Mouse (Mus musculus) right cerebral cortex, adult 18-20 months (tissue): ENCODE results near the gene Kif26a.

ENCODE experiments used
- DNase-seq: peaks from one replicate; pipeline ENCODE4 v3.0.0; 2022; ENCODE audit warnings: mixed read lengths

The Kif26a gene

GRCm38 (mm10) chr12:112170671-112171574, 24.9 kb downstream of the Kif26a start:
- DNase-seq, result no peak

DNA sequence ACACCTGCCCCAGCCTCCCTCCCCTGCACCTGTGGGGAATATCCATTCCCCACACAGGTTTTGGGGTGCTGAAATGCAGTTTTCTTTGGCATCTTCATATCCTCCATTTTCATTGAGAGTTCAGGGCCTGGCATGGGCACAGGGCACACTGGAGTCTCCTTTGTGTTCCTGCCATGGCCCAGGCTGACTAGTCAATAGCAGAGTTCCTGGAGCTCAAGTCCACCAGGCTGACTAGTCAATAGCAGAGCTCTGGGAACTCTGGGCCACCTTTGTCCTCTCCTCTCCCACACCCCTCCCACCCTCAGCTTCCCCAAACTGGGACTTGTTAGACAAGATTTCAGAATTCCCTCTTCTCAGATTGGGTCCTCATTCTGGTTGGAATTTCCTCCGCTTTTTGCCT, 25.6 kb downstream of the Kif26a start:
- no peak for DNase-seq

GRCm38 (mm10) chr12:112172214-112172613, 26.2 kb downstream of the Kif26a start:
- no peak for DNase-seq

DNA sequence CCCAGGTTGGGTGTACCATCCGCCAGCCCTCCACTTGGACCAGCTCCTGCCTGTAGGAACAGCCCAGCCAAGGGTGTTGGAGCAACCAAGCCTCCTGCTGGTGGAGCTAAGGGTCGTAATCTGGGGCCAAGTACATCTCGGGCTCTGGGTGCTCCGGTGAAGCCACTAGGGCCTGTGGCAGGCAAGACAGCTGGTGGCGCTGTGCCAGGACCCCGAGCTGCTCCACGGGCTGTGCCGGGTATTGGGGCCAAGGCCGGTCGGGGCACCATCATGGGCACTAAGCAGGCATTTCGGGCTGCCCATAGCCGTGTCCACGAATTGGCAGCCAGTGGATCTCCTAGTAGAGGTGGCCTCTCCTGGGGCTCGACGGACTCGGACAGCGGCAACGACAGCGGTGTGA, 31.7 kb downstream of the Kif26a start:
- no peak for DNase-seq

- no peak for DNase-seq
Measured at GRCm38 (mm10) chr12:112179687-112180086, 33.7 kb downstream of the Kif26a start.

- no peak for DNase-seq
Measured at GRCm38 (mm10) chr12:112181921-112182608, 36.1 kb downstream of the Kif26a start.

DNA sequence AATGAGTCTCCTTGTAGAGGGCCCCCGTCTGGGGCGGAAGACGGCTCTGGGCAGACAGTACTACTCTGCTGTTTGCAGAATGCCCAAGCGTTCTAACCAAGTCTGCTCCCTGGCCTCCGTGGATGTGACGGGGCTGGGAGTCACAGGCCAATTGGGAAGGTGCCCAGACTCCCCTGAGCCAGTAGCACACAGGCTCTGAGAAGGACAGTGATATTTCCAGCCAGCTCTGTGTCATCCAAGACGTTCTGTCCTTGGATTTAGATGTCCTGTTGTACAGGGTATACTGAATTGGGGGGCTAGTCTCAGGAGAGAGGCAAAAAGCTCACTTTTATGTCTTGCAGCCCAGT, 36.6 kb downstream of the Kif26a start:
- DNase-seq, result no peak

DNA sequence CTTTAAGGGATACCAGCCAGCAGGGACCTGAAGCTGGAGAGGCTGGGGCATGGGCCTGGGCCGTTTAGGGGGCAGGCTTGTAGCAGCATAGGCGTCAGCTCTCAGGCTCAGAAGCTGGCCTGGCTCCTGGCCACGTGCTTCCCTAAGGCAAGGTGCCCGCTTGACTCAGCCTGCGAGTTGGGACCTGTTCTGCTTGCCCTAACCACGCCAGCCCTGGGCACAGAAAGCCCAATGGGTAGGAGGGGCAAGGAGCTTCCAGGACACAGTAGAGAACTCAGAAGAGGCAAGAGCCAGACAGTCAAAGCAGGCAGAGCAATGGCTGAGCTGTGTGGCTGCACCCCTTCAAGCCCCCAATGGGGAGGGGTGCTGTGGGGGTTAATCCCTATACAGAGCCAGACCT, 37.7 kb downstream of the Kif26a start:
- no peak for DNase-seq

GRCm38 (mm10) chr12:112184390-112184789, 38.4 kb downstream of the Kif26a start:
- no peak for DNase-seq

GRCm38 (mm10) chr12:112186899-112187298, 40.9 kb downstream of the Kif26a start:
- no peak for DNase-seq

DNA sequence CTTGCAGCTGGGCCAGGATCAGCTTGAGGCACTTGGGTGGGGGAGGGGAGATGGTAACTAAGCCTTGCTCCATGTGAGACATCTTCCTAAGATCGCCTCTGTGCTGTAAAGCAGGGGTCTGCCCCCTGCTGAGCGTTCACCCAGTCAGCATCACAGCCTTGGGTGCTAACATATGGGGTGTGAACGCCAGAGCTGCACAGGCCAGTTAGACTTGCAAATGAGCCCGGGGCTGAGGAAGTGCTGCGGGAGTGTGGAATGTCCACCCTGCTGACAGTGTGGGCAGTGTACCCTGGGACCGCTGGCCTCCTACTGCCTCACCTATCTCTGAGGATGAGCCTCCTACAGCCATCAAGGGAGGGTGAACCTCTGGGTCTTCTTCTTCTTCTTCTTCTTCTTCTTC, 45.7 kb downstream of the Kif26a start:
- DNase-seq, result peak; percentile 49

DNA sequence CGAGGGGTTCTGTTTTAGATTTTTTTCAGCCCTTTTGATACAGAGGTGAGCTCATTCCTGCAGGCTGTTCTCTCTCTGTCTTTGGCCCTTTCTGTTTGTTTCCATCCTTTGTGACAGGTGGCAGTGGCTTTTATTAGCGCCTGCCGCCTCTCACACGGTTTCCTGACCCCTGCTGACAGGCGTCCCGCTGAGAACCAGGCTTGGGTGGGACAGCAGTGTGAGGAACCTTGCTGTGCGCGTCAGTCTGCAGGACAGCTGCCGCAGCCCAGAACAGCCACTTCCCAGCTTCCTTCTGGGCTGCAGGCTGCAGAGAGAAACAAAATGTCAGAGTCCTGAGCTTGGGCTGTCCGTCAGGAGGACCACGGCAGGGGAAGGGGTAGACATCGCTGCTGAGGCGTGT, 49.0 kb downstream of the Kif26a start:
- DNase-seq, result no peak

GRCm38 (mm10) chr12:112196562-112196961, 50.6 kb downstream of the Kif26a start:
- DNase-seq, result no peak

DNA sequence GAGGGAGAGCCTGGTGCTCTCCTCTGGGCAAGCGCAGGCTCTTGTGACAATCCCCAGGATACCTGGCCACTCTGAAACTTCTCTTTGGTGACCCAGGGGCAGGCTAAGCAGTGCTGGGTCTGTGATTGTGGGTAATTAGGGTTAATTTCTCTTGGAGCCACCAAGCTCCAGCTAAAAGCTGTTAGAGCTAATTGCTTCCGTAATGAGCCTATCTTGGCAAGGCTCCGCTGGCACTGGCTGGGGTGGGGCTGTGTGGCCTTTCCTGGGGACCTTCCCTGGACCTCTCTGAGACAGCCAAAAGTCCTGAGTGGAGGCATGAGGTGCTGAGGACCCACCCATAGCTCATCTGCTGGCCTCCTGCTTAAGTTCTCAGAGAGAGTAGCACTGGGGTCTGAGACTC, 53.4 kb downstream of the Kif26a start:
- DNase-seq, result no peak

DNA sequence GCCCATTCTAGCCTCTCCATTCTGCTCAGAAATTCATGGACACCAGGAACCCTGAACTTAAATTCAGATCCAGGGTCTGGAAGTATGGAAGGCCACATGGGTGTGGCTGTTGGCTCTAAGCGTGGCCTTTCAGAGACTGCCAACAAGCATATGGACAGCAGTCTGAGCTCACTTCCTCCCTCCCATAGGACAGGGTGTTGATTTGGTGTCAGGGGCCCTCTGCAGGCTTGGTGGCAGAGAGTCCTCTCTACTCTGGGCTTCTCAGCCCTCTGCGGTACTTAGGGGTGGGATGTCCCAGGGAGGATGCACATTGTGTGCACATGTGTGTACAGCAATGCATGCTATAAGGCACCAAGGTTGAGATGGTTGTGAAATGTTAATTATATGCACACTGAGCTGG, 54.0 kb downstream of the Kif26a start:
- DNase-seq, result no peak

DNA sequence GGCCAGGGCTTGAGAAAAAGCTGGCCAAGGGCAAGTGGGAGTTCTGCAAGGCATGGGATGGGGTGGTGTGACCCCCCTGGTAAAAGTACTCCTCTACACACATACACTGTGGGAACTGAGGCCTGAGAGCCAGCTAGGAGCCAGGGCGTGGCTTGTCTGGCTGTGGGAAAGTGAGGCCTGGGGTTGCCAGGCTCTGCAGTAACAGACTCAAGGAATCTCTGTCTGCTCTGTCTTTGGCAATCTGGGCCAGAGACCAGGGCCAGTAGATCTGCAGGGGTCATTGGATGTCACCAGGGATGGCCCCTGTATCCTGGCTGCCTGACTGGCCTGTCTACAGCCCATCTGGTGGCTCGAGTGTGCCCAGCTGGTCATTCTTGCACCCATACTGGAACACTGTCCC, 61.2 kb downstream of the Kif26a start:
- no peak for DNase-seq

DNA sequence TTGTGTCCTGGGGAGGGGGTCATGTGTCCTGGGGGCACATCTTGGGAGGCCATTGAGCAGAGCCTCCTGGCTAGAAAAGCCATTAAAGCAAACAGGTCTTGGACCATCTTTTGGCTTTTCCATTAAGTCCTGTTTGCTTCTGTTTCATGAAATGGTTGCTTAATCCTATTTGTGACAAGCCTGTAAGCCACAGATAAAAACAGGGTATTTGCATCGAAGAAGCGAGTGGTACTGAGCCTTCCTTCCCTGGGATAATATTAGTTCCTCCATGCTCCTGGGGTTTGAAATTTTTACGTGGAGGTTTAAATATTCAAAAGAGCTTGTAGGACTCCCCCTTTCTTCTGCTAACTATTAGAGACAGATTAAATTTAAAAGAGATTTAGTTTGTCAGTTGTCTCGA, 61.7 kb downstream of the Kif26a start:
- DNase-seq, result no peak

DNA sequence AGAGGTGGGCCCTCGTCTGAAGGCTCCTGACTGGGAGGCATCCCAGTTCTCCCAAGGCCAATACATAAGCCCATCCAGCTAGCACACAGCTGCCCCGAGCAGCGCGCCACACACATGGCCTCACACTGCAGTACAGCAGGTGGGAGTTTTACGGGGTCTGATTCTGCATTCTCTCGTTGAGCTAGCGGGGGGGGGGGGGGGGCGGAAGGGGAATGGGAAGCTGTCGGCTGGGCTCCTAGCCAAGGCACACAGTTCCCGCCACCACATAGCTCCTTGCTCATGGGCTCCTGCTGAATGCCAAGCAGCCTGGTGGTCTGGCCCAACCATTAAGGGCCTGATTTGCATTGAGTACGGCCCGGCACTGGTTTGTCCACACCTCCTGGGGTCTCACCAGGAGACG, 64.6 kb downstream of the Kif26a start:
- DNase-seq, result no peak

DNA sequence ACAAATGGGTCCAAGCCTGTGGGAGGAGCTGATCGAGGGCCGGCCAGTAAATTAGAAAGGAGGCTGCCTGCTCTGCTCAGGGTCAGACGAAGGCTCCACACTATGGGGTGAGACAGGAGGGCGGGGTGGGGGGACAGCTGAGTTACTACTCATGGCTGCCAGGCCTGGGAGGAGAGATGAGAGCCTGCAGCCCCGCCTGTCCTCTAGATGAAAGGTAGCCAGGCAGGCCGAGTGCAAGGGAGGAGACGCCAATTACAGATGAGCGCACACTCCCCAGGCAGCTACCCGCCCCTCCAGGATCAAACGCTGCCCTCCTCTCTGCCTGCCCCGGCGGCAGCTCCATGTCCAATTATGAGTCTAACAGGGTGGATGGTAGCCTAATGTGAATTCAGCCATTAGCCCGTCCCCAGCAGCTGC, 68.4 kb downstream of the Kif26a start:
- DNase-seq, result no peak

DNA sequence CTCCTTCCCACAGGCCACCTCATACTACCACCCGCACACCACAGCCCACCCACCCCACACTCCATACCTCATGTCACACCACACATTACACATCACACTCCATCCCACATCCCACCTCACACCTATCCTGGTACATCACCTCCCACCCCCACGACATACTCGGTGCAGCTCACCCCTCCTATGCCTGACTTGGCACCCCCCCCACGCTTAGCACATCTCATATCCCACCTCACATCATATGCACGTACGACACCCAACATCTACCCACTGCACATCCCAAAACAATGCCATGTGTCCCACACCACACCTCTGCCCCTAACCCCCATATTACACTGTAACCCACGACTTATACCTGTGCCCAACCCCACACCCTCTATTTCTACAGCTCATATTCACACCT, 69.5 kb downstream of the Kif26a start:
- no peak for DNase-seq

- DNase-seq, result no peak
Measured at GRCm38 (mm10) chr12:112217021-112217420, 71.0 kb downstream of the Kif26a start.

GRCm38 (mm10) chr12:112217681-112218080, 71.7 kb downstream of the Kif26a start:
- DNase-seq, result no peak

DNA sequence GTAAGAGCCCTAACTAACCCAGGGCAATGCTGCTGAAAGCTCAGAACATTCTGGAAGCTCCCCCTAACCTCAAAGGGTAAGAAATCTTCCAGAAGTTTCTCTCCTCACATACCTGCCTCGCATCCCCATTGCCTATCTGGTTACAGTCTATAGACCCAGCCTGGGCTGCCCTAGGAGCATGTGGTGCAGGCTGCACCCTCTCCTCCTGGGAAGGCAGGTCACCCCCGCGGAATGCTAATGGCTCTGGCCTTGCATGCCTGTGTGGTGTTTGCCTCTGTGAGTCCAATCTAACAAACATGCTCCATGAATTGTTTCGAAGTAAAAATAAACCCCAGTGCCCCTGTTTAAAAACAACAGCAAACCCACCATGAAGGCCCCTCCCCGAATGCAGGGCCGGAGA, 75.3 kb downstream of the Kif26a start:
- DNase-seq, result no peak

DNA sequence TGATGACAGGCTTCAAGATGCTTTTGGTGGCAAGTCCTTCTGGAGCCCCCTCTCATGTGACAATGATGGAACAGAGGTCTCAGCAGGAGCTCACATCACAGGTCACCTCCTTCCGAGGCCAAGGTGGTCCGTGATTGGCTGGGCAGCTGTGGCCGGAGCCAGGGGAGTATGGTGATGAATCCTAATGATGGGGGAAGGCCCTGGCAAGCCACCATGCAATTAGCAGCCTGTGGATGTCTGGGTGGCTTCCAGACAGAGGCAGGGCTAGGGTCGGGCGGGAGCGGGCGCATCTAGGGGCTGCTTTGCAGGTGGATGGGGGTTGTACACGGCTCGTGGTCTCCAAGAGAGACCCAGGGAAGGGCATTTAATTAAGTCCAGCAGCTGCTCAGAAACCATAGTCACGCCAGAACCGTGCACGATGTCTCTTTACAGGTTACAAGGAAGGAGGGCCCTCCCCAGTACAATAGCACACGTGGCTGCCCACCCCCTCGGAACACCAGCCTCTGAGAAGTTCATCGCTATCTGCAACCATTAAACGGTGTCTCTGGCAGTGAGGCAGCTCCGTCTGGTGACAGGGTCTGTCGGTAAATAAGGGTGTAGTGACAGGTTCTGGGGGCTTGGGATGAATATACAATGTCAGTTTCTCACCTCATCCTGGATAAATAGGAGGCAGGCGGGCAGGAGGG, 75.9 kb downstream of the Kif26a start:
- DNase-seq, result peak; percentile 22
